Mouse (Mus musculus) heart, postnatal 10 days (tissue): ENCODE data around the gene Bbip1. TPM values are rescaled to one million over a fixed set of nuclear protein-coding genes. Genes with fewer than 3 reads are reported as not detected.
"Not testable (repeated sequence)": the region's sequence is repeated elsewhere in the genome, so short reads cannot be mapped to it uniquely, and the experiment has no call there.

Experiments
- DNase-seq, 2 experiments: peaks; one replicate each; pipeline ENCODE4 v3.0.0; 2021
- intact Hi-C: fragments of 180-260 bp; cut with DNase I; formaldehyde crosslinking; loops from one replicate; pipeline ENCODE4 v1.15.1; 2025
- total RNA-seq, 2 experiments: library from RNA; stranded (reverse); gene quantifications; 2 replicates each; pipeline ENCODE4 v1.2.3; 2021

The Bbip1 gene
- total RNA-seq, 2 experiments from 2014 or later = 33.4 to 37.4 TPM

GRCm38 (mm10) chr19:53929218-53929617 is 15.2 kb downstream of the Bbip1 start:
- no peak for DNase-seq
- intact Hi-C loops = loop anchor here (2.0 to 5.0 kb wide), 3 partner anchors 20 to 282 kb away; no protein-coding TSS in a partner anchor

GRCm38 (mm10) chr19:53926705-53927104 is 17.7 kb downstream of the Bbip1 start:
- no peak for DNase-seq
- intact Hi-C loops = loop anchor here (5.0 kb wide), 2 partner anchors 84 to 279 kb away; no protein-coding TSS in a partner anchor

- peak in 1 of 2 experiments; percentile 42 for DNase-seq
- intact Hi-C loops = loop anchor here (2.0 to 5.0 kb wide), 3 partner anchors 83 to 278 kb away; no protein-coding TSS in a partner anchor
Observed at GRCm38 (mm10) chr19:53925338-53925751, 19.1 kb downstream of the Bbip1 start.

GRCm38 (mm10) chr19:53921996-53922395 is 22.4 kb downstream of the Bbip1 start:
- intact Hi-C loops, DNase-seq: not testable (repeated sequence)

- intact Hi-C loops = no loop called here
- no peak for DNase-seq
Observed at GRCm38 (mm10) chr19:53919541-53919940, 24.9 kb downstream of the Bbip1 start.

- intact Hi-C loops = no loop called here
- DNase-seq = no peak
Observed at GRCm38 (mm10) chr19:53914950-53915349, 29.5 kb downstream of the Bbip1 start.

- DNase-seq, intact Hi-C loops: not testable (repeated sequence)
Observed at GRCm38 (mm10) chr19:53906703-53907070, 37.7 kb downstream of the Bbip1 start.

GRCm38 (mm10) chr19:53906033-53906702 is 38.3 kb downstream of the Bbip1 start:
- intact Hi-C loops = no loop called here
- DNase-seq = no peak

GRCm38 (mm10) chr19:53904833-53905480 is 39.5 kb downstream of the Bbip1 start:
- intact Hi-C loops = loop anchor here (5.0 kb wide), 2 partner anchors 37 to 133 kb away; partner anchors contain the start of genes Bbip1 and Shoc2
- no peak for DNase-seq

GRCm38 (mm10) chr19:53903507-53904321 is 40.7 kb downstream of the Bbip1 start:
- DNase-seq = peak; percentile 65 to 69
- intact Hi-C loops = loop anchor here (5.0 kb wide), 2 partner anchors 39 to 131 kb away; partner anchors contain the start of genes Bbip1 and Shoc2

GRCm38 (mm10) chr19:53902739-53903487 is 41.5 kb downstream of the Bbip1 start:
- intact Hi-C loops = loop anchor here (5.0 kb wide), 2 partner anchors 39 to 131 kb away; partner anchors contain the start of genes Bbip1 and Shoc2

GRCm38 (mm10) chr19:53901931-53902738 is 42.3 kb downstream of the Bbip1 start:
- DNase-seq = no peak
- intact Hi-C loops = loop anchor here (5.0 kb wide), 2 partner anchors 40 to 130 kb away; partner anchors contain the start of genes Bbip1 and Shoc2

More at GRCm38 (mm10) chr19:53902739-53903487, 41.5 kb downstream of the Bbip1 start:
- peak; percentile 95 to 96 for DNase-seq

- DNase-seq = no peak
Observed at GRCm38 (mm10) chr19:53899941-53900610, 44.4 kb downstream of the Bbip1 start.

GRCm38 (mm10) chr19:53898970-53899900 is 45.2 kb downstream of the Bbip1 start:
- intact Hi-C loops = no loop called here
- no peak for DNase-seq

More at GRCm38 (mm10) chr19:53899941-53900610, 44.4 kb downstream of the Bbip1 start:
- intact Hi-C loops = loop anchor here (5.0 kb wide), 2 partner anchors 42 to 128 kb away; partner anchors contain the start of genes Bbip1 and Shoc2

- peak in 1 of 2 experiments; percentile 43 for DNase-seq
Observed at GRCm38 (mm10) chr19:53898498-53898897, 45.9 kb downstream of the Bbip1 start.

GRCm38 (mm10) chr19:53898046-53898445 is 46.4 kb downstream of the Bbip1 start:
- intact Hi-C loops = no loop called here
- peak; percentile 52 to 68 for DNase-seq

More at GRCm38 (mm10) chr19:53898498-53898897, 45.9 kb downstream of the Bbip1 start:
- intact Hi-C loops = no loop called here

- DNase-seq = no peak
- intact Hi-C loops = no loop called here
Observed at GRCm38 (mm10) chr19:53894538-53895121, 49.8 kb downstream of the Bbip1 start.
